In genomic region chrX:7610536-7611258, GRCm38 (mm10) we compare ENCODE assay signal across 8 mouse cellular contexts. TPM values are rescaled to one million over a fixed set of nuclear protein-coding genes. Genes with fewer than 3 reads are reported as not detected.
DNase-seq lines count a peak whose midpoint lies in the region; ATAC-seq and TF ChIP-seq lines count a peak whose summit lies in the region.

No protein-coding gene starts in this region.

- TF ChIP-seq EP300 in lung, postnatal 0 days (IDR thresholded peaks at IDR 0.05), result no peak

- no peak for TF ChIP-seq CTCF in lung, postnatal 0 days (IDR thresholded peaks at IDR 0.05)
- TF ChIP-seq CTCF in cortical plate, adult 2 months (IDR thresholded peaks at IDR 0.05; ENCODE audit: extremely low read depth, insufficient read depth, low read length), result no peak
- TF ChIP-seq CTCF in hindbrain, postnatal 0 days (IDR thresholded peaks at IDR 0.05; ENCODE audit: low read depth), result no peak

- no peaks in the 10 kb centered on the region for H3K36me3 ChIP-seq in lung, postnatal 0 days (ENCODE audit: insufficient read depth, low read length)
- no peaks in the 10 kb centered on the region for H3K36me3 ChIP-seq in hindbrain, postnatal 0 days (ENCODE audit: insufficient read depth, low read length)
- no peaks in the 10 kb centered on the region for H3K36me3 ChIP-seq in midbrain, embryonic 15.5 days (replicated peaks)

- 0 out of 2 replicates have a peak, but pooled peaks have one; percentile 14 for TF ChIP-seq POLR2A in cortical plate, adult 2 months (IDR thresholded peaks at IDR 0.05; ENCODE audit: extremely low read depth, insufficient read depth, low read length)

- ATAC-seq in lung, postnatal 0 days, result no peak
- ATAC-seq in hindbrain, postnatal 0 days, result peak; percentile 78
- peak; percentile 80 for ATAC-seq in midbrain, embryonic 15.5 days (replicated peaks)

- DNase-seq in lung, postnatal 0 days (ENCODE audit: low spot score), result no peak
- no peak for DNase-seq in lung, adult 18-20 months
- peak; percentile 46 for DNase-seq in hindbrain, postnatal 0 days (ENCODE audit: low spot score)
- DNase-seq in adrenal gland, adult 8-10 months, result no peak
- no peak for DNase-seq in urinary bladder, adult 2 months (ENCODE audit: low spot score)
- DNase-seq in lung, postnatal 14 days, result no peak

- peak overlapping the region; percentile 25 for H3K4me3 ChIP-seq in lung, postnatal 0 days (ENCODE audit: low read depth, low read length)
- H3K4me3 ChIP-seq in cortical plate, adult 2 months (ENCODE audit: insufficient read depth, low read length), result peak overlapping the region; percentile 67
- H3K4me3 ChIP-seq in hindbrain, postnatal 0 days (ENCODE audit: low read length), result peak overlapping the region; percentile 40
- peak overlapping the region; percentile 44 for H3K4me3 ChIP-seq in midbrain, embryonic 15.5 days

- no peak overlapping the region for H3K27ac ChIP-seq in lung, postnatal 0 days (ENCODE audit: low read length)
- peak overlapping the region; percentile 90 for H3K27ac ChIP-seq in cortical plate, adult 2 months (ENCODE audit: insufficient read depth, low read length)
- peak overlapping the region; percentile 74 for H3K27ac ChIP-seq in hindbrain, postnatal 0 days
- H3K27ac ChIP-seq in midbrain, embryonic 15.5 days, result peak overlapping the region; percentile 68

- H3K9ac ChIP-seq in lung, postnatal 0 days (replicated peaks; ENCODE audit: low read depth), result no peak overlapping the region
- peak overlapping the region; percentile 43 for H3K9ac ChIP-seq in hindbrain, postnatal 0 days (replicated peaks; ENCODE audit: low read length)
- H3K9ac ChIP-seq in midbrain, embryonic 15.5 days, result peak overlapping the region; percentile 48

- no peaks in the 10 kb centered on the region for H3K4me1 ChIP-seq in lung, postnatal 0 days (ENCODE audit: insufficient read depth, low read depth, low read length)
- 0 out of 2 replicates have a peak, but pooled peaks cover 2% of the 10 kb centered on the region for H3K4me1 ChIP-seq in cortical plate, adult 2 months (ENCODE audit: control insufficient read depth, insufficient read depth, low read length)
- H3K4me1 ChIP-seq in hindbrain, postnatal 0 days (ENCODE audit: insufficient read depth, low read length), result no peaks in the 10 kb centered on the region
- peaks cover 2% of the 10 kb centered on the region; the same call in 1 of the 2 replicates for H3K4me1 ChIP-seq in midbrain, embryonic 15.5 days

- WGBS in lung, postnatal 0 days, result 20% methylated on average over 26 of the region's 26 CpGs
- WGBS in hindbrain, postnatal 0 days, result 34% methylated on average over 26 of the region's 26 CpGs
- 27% methylated on average over 26 of the region's 26 CpGs for WGBS in midbrain, embryonic 15.5 days

- H3K9me3 ChIP-seq in lung, postnatal 0 days (ENCODE audit: low read length), result no peaks in the 10 kb centered on the region
- no peaks in the 10 kb centered on the region for H3K9me3 ChIP-seq in hindbrain, postnatal 0 days (ENCODE audit: low read length)
- no peaks in the 10 kb centered on the region for H3K9me3 ChIP-seq in midbrain, embryonic 15.5 days

- H3K4me2 ChIP-seq in lung, postnatal 0 days (replicated peaks; ENCODE audit: low read depth, low read length), result peak overlapping the region; percentile 49
- H3K4me2 ChIP-seq in hindbrain, postnatal 0 days (ENCODE audit: low read depth, low read length), result peak overlapping the region; percentile 70
- H3K4me2 ChIP-seq in midbrain, embryonic 15.5 days, result peak overlapping the region; percentile 71

- H3K27me3 ChIP-seq in lung, postnatal 0 days (replicated peaks; ENCODE audit: insufficient read depth, low read length), result no peaks in the 10 kb centered on the region
- H3K27me3 ChIP-seq in hindbrain, postnatal 0 days (ENCODE audit: insufficient read depth, low read length), result no peaks in the 10 kb centered on the region
- H3K27me3 ChIP-seq in midbrain, embryonic 15.5 days (replicated peaks), result no peaks in the 10 kb centered on the region

RNA-seq across cellular contexts. Expression of gene Cacna1f, which starts 3.8 kb away (rescaled TPM):
- 0.04 and 0.12 TPM in 2 replicates for polyA plus RNA-seq in lung, postnatal 0 days (2015; fragmentation: Nextera tagmentation; extraction: Ambion mirVana)
- polyA plus RNA-seq in cortical plate, adult 2 months (2012; rRNA removed), result 0.17 and 0.26 TPM in 2 replicates
- total RNA-seq in hindbrain, postnatal 0 days (2014; rRNA removed), result 0.10 TPM in 1 of 2 replicates, not detected in the other
- polyA plus RNA-seq in hindbrain, postnatal 0 days (2015; fragmentation: Nextera tagmentation; extraction: Ambion mirVana), result 0.11 and 0.33 TPM in 2 replicates
- 0.13 and 0.27 TPM in 2 replicates for polyA plus RNA-seq in midbrain, embryonic 15.5 days (2015; fragmentation: Nextera tagmentation; extraction: Ambion mirVana)
- total RNA-seq in adrenal gland, adult 8-10 months (2022), result not detected
- polyA plus RNA-seq in urinary bladder, adult 2 months (2012; rRNA removed), result 0.01 TPM in 2 replicates

RNA-seq across cellular contexts. Expression of gene Ccdc22, which starts 5.4 kb away (rescaled TPM):
- polyA plus RNA-seq in lung, postnatal 0 days (2015; fragmentation: Nextera tagmentation; extraction: Ambion mirVana), result 18.2 and 18.8 TPM in 2 replicates
- 36.1 and 39.7 TPM in 2 replicates for polyA plus RNA-seq in cortical plate, adult 2 months (2012; rRNA removed)
- total RNA-seq in hindbrain, postnatal 0 days (2014; rRNA removed), result 35.6 and 47.6 TPM in 2 replicates
- polyA plus RNA-seq in hindbrain, postnatal 0 days (2015; fragmentation: Nextera tagmentation; extraction: Ambion mirVana), result 20.5 and 21.5 TPM in 2 replicates
- 33.0 and 34.4 TPM in 2 replicates for polyA plus RNA-seq in midbrain, embryonic 15.5 days (2015; fragmentation: Nextera tagmentation; extraction: Ambion mirVana)
- 10 to 100 TPM; 22.4 to 30.0 (median 27.1) TPM for total RNA-seq in adrenal gland, adult 8-10 months (2022)
- polyA plus RNA-seq in urinary bladder, adult 2 months (2012; rRNA removed), result 12.0 and 12.5 TPM in 2 replicates

RNA-seq across cellular contexts. Expression of gene Syp, which starts 27.6 kb away (rescaled TPM):
- 1.5 and 1.6 TPM in 2 replicates for polyA plus RNA-seq in lung, postnatal 0 days (2015; fragmentation: Nextera tagmentation; extraction: Ambion mirVana)
- polyA plus RNA-seq in cortical plate, adult 2 months (2012; rRNA removed), result 1,108 and 1,136 TPM in 2 replicates
- total RNA-seq in hindbrain, postnatal 0 days (2014; rRNA removed), result 500 and 512 TPM in 2 replicates
- polyA plus RNA-seq in hindbrain, postnatal 0 days (2015; fragmentation: Nextera tagmentation; extraction: Ambion mirVana), result 320 and 325 TPM in 2 replicates
- 176 and 179 TPM in 2 replicates for polyA plus RNA-seq in midbrain, embryonic 15.5 days (2015; fragmentation: Nextera tagmentation; extraction: Ambion mirVana)
- total RNA-seq in adrenal gland, adult 8-10 months (2022), result 100 to 1,000 TPM in 1 of 4 experiments, 10 to 100 TPM in 3; 71.5 to 122 (median 80.3) TPM
- 3.6 and 4.0 TPM in 2 replicates for polyA plus RNA-seq in urinary bladder, adult 2 months (2012; rRNA removed)

RNA-seq across cellular contexts. Expression of gene Ppp1r3f, which starts 36.6 kb away (rescaled TPM):
- polyA plus RNA-seq in lung, postnatal 0 days (2015; fragmentation: Nextera tagmentation; extraction: Ambion mirVana), result 0.91 and 1.2 TPM in 2 replicates
- 13.9 and 14.2 TPM in 2 replicates for polyA plus RNA-seq in cortical plate, adult 2 months (2012; rRNA removed)
- 19.7 and 23.3 TPM in 2 replicates for total RNA-seq in hindbrain, postnatal 0 days (2014; rRNA removed)
- 7.1 and 8.6 TPM in 2 replicates for polyA plus RNA-seq in hindbrain, postnatal 0 days (2015; fragmentation: Nextera tagmentation; extraction: Ambion mirVana)
- 7.5 and 8.1 TPM in 2 replicates for polyA plus RNA-seq in midbrain, embryonic 15.5 days (2015; fragmentation: Nextera tagmentation; extraction: Ambion mirVana)
- 10 to 100 TPM in 1 of 4 experiments, 1 to 10 TPM in 3; 4.1 to 10.3 (median 5.8) TPM for total RNA-seq in adrenal gland, adult 8-10 months (2022)
- polyA plus RNA-seq in urinary bladder, adult 2 months (2012; rRNA removed), result 3.5 and 3.7 TPM in 2 replicates

RNA-seq across cellular contexts. Expression of gene Foxp3, which starts 37.3 kb away (rescaled TPM):
- polyA plus RNA-seq in lung, postnatal 0 days (2015; fragmentation: Nextera tagmentation; extraction: Ambion mirVana), result 0.20 TPM in 1 of 2 replicates, not detected in the other
- polyA plus RNA-seq in cortical plate, adult 2 months (2012; rRNA removed), result 0.04 TPM in 1 of 2 replicates, not detected in the other
- total RNA-seq in hindbrain, postnatal 0 days (2014; rRNA removed), result not detected in 2 replicates
- 0.08 and 0.10 TPM in 2 replicates for polyA plus RNA-seq in hindbrain, postnatal 0 days (2015; fragmentation: Nextera tagmentation; extraction: Ambion mirVana)
- polyA plus RNA-seq in midbrain, embryonic 15.5 days (2015; fragmentation: Nextera tagmentation; extraction: Ambion mirVana), result 0.10 TPM in 1 of 2 replicates, not detected in the other
- total RNA-seq in adrenal gland, adult 8-10 months (2022), result not detected
- polyA plus RNA-seq in urinary bladder, adult 2 months (2012; rRNA removed), result 0.08 and 0.21 TPM in 2 replicates

Comparison
In these comparisons a context has a peak if more than half of its experiments do, and no peak if none do; other contexts are left out.
1. RNA of gene Syp, which starts 27.6 kb away (polyA plus RNA-seq): 1,108 to 1,136 TPM in cortical plate, adult 2 months, 320 to 325 TPM in hindbrain, postnatal 0 days and 176 to 179 TPM in midbrain, embryonic 15.5 days; 3.6 to 4.0 TPM in urinary bladder, adult 2 months and 1.5 to 1.6 TPM in lung, postnatal 0 days; every median in the first group is over 10 times any median in the second.
2. Peak in every context shown above with its lines, with median percentiles within 50 percentile points of each other: H3K4me2 ChIP-seq and H3K4me3 ChIP-seq.